Mouse (Mus musculus): ENCODE data around the gene Ripk1. TPM values are rescaled to one million over a fixed set of nuclear protein-coding genes. Genes with fewer than 3 reads are reported as not detected.

The Ripk1 gene
- polyA plus RNA-seq, 1 experiment: not detected

- Histone ChIP-seq H3K4me3 (ENCODE audit: insufficient read depth, low read depth, low read length) (no peak overlapping the region), H3K4me1 (ENCODE audit: control insufficient read depth, insufficient read depth, low read length) (peaks cover 13% of the 10 kb centered on the region), H3K27ac (ENCODE audit: insufficient read depth, low read depth, low read length) (no peak overlapping the region)
- TF ChIP-seq POLR2A (IDR thresholded peaks at IDR 0.05; ENCODE audit: insufficient read depth, low read depth, low read length) (no peak), CTCF (IDR thresholded peaks at IDR 0.05; ENCODE audit: insufficient read depth, low read depth, low read length) (no peak)
- 42% methylated on average over 3 of the region's 3 CpGs for WGBS
Observed at GRCm38 (mm10) chr13:34079801-34080200, 77.6 kb downstream of the Ripk1 start.

GRCm38 (mm10) chr13:34081926-34082325 is 79.8 kb downstream of the Ripk1 start:
- 87% methylated on average over 4 of the region's 4 CpGs for WGBS
- Histone ChIP-seq H3K4me1 (ENCODE audit: control insufficient read depth, insufficient read depth, low read length) (peaks cover 10% of the 10 kb centered on the region), H3K4me3 (ENCODE audit: insufficient read depth, low read depth, low read length) (no peak overlapping the region), H3K27ac (ENCODE audit: insufficient read depth, low read depth, low read length) (no peak overlapping the region)
- TF ChIP-seq CTCF (IDR thresholded peaks at IDR 0.05; ENCODE audit: insufficient read depth, low read depth, low read length) (no peak), POLR2A (IDR thresholded peaks at IDR 0.05; ENCODE audit: insufficient read depth, low read depth, low read length) (no peak)

- WGBS: 31% methylated on average over 9 of the region's 9 CpGs
- H3K4me3 ChIP-seq (ENCODE audit: insufficient read depth, low read depth, low read length): no peak overlapping the region
- peaks cover 16% of the 10 kb centered on the region for H3K4me1 ChIP-seq (ENCODE audit: control insufficient read depth, insufficient read depth, low read length)
- peak overlapping the region; percentile 12; the same call in 1 of the 2 replicates for H3K27ac ChIP-seq (ENCODE audit: insufficient read depth, low read depth, low read length)
- TF ChIP-seq POLR2A (IDR thresholded peaks at IDR 0.05; ENCODE audit: insufficient read depth, low read depth, low read length) (no peak), CTCF (IDR thresholded peaks at IDR 0.05; ENCODE audit: insufficient read depth, low read depth, low read length) (no peak)
Observed at GRCm38 (mm10) chr13:34084026-34084750, 82.0 kb downstream of the Ripk1 start.

Other genes starting within 250 kb of the Ripk1 start
- gene Serpinb6e, start 159.0 kb upstream of the Ripk1 start, polyA plus RNA-seq (2012; ENCODE audit: insufficient read depth, insufficient read length, low replicate concordance, missing spikeins): not detected in 2 replicates
- gene Serpinb6c, start 96.7 kb upstream of the Ripk1 start, polyA plus RNA-seq (2012; ENCODE audit: insufficient read depth, insufficient read length, low replicate concordance, missing spikeins): not detected in 2 replicates
- gene Nqo2, start 37.7 kb upstream of the Ripk1 start, polyA plus RNA-seq (2012; ENCODE audit: insufficient read depth, insufficient read length, low replicate concordance, missing spikeins): not detected in 2 replicates
- gene Serpinb6a, start 431 bp downstream of the Ripk1 start, polyA plus RNA-seq (2012; ENCODE audit: insufficient read depth, insufficient read length, low replicate concordance, missing spikeins): not detected in 2 replicates
- gene Bphl, start 35.2 kb downstream of the Ripk1 start, polyA plus RNA-seq (2012; ENCODE audit: insufficient read depth, insufficient read length, low replicate concordance, missing spikeins): not detected in 2 replicates
- gene Tubb2a, start 75.6 kb downstream of the Ripk1 start, polyA plus RNA-seq (2012; ENCODE audit: insufficient read depth, insufficient read length, low replicate concordance, missing spikeins): not detected in 2 replicates
- gene Tubb2b, start 128.1 kb downstream of the Ripk1 start, polyA plus RNA-seq (2012; ENCODE audit: insufficient read depth, insufficient read length, low replicate concordance, missing spikeins): not detected in 2 replicates
- gene Psmg4, start 160.6 kb downstream of the Ripk1 start, polyA plus RNA-seq (2012; ENCODE audit: insufficient read depth, insufficient read length, low replicate concordance, missing spikeins): not detected in 2 replicates

Data from olfactory bulb, adult 2 months (tissue).